Mouse (Mus musculus): Measurements from ENCODE around the gene Gramd1c. TPM values are rescaled to one million over a fixed set of nuclear protein-coding genes. Genes with fewer than 3 reads are reported as not detected.

Gramd1c gene
- polyA plus RNA-seq (2015; fragmentation: Nextera tagmentation; extraction: Ambion mirVana), result 2.5 and 4.4 TPM in 2 replicates

GRCm38 (mm10) chr16:44063025-44063894 is at the start of gene Gramd1c:
Gene Gramd1c, minus strand, starts transcription at chr16:44063345.

GRCm38 (mm10) chr16:43979328-43980109 is 83.6 kb downstream of the Gramd1c start, which contains the start of gene Zdhhc23:
Gene Zdhhc23, minus strand, starts transcription at chr16:43979791.

Small RNAs within 50 kb of the gene (microRNA-seq; reads per million reads assigned to microRNA genes)
- gene Mir3470b, result not detected

Other genes starting within 250 kb of the Gramd1c start
- 6.1 and 7.4 TPM in 2 replicates for gene Ccdc191, start 173.5 kb downstream of the Gramd1c start, polyA plus RNA-seq (2015; fragmentation: Nextera tagmentation; extraction: Ambion mirVana)
- 10.9 and 11.2 TPM in 2 replicates for gene Qtrt2, start 136.5 kb downstream of the Gramd1c start, polyA plus RNA-seq (2015; fragmentation: Nextera tagmentation; extraction: Ambion mirVana)
- 1.2 and 1.7 TPM in 2 replicates for gene Zdhhc23, start 83.6 kb downstream of the Gramd1c start, polyA plus RNA-seq (2015; fragmentation: Nextera tagmentation; extraction: Ambion mirVana)
- gene Atp6v1a, start 76.4 kb upstream of the Gramd1c start, polyA plus RNA-seq (2015; fragmentation: Nextera tagmentation; extraction: Ambion mirVana), result 35.5 and 39.2 TPM in 2 replicates
- 60.9 and 77.5 TPM in 2 replicates for gene Naa50, start 76.5 kb upstream of the Gramd1c start, polyA plus RNA-seq (2015; fragmentation: Nextera tagmentation; extraction: Ambion mirVana)
- gene Usf3, start 109.9 kb upstream of the Gramd1c start, polyA plus RNA-seq (2015; fragmentation: Nextera tagmentation; extraction: Ambion mirVana), result 1.3 TPM in 2 replicates

Measured in urinary bladder, postnatal 0 days (tissue).